Comparison of ENCODE assay signal across 18 mouse cellular contexts in genomic region chr3:159741816-159742215, GRCm38 (mm10).
DNase-seq lines count a peak whose midpoint lies in the region; TF ChIP-seq lines count a peak whose summit lies in the region.
"Had no signal": no experiment of that assay in that cellular context is flagged by ENCODE, and none has a peak within 500 bp of the region (broad histone marks: within the 10 kb centered on the region; RNA-seq: fewer than 3 reads in every experiment).

No protein-coding gene starts in this region.

- H3K9me3 ChIP-seq in CH12.LX (replicated peaks; ENCODE audit: low read length) = no peaks in the 10 kb centered on the region
- H3K9me3 ChIP-seq: G1E had no signal

- H3K36me3 ChIP-seq in CH12.LX (replicated peaks in 1 of 2; ENCODE audit: control insufficient read depth in 1 of 2, insufficient read depth in 1 of 2, low read length in 1 of 2) = no peaks in the 10 kb centered on the region
- H3K36me3 ChIP-seq: G1E had no signal

- TF ChIP-seq EP300 in CH12.LX (IDR thresholded peaks at IDR 0.05; ENCODE audit: low read length) = peak; percentile 77

- H3K79me2 ChIP-seq in CH12.LX (replicated peaks; ENCODE audit: control insufficient read depth, extremely low read depth, insufficient read depth, poor library complexity, severe bottlenecking) = no peaks in the 10 kb centered on the region

- H3K9ac ChIP-seq in CH12.LX (ENCODE audit: insufficient read depth, low read depth) = no peak overlapping the region

- H3K4me1 ChIP-seq in CH12.LX (ENCODE audit: control insufficient read depth in 1 of 2, insufficient read depth in 2 of 2) = peaks cover 0 to 21% of the 10 kb centered on the region in 2 experiments; a peak in 2 of 4 replicates

- in situ Hi-C loops in CH12.LX (cut with MboI; ENCODE audit: low pct_ligation_motif_present, low pct_unique_long_range_greater_than_20kb, low sequenced_read_pairs) = no loop called here

- H3K27ac ChIP-seq in CH12.LX (ENCODE audit: insufficient read depth, low read depth) = no peak overlapping the region

- no peak for TF ChIP-seq POLR2A in CH12.LX (IDR thresholded peaks at IDR 0.05; ENCODE audit: low read depth, low read length)

- no peaks in the 10 kb centered on the region for H3K27me3 ChIP-seq in CH12.LX (replicated peaks)
- H3K27me3 ChIP-seq: Patski had no signal

- TF ChIP-seq CTCF in CH12.LX (conservative IDR thresholded peaks at IDR 0.05 in 1 of 2, IDR thresholded peaks at IDR 0.05 in 1 of 2; ENCODE audit: low read depth in 2 of 2, low read length in 2 of 2) = no peak

- no peak overlapping the region for H3K4me2 ChIP-seq in CH12.LX (ENCODE audit: insufficient read depth, low read depth, poor library complexity, severe bottlenecking)

- TF ChIP-seq RAD21 in CH12.LX (IDR thresholded peaks at IDR 0.05; ENCODE audit: low read depth, low read length) = no peak

- dilution Hi-C loops in CH12.LX (cut with MboI; ENCODE audit: extremely low pct_ligation_motif_present, extremely low pct_unique_long_range_greater_than_20kb, low sequenced_read_pairs) = no loop called here

- DNase-seq in A20 (ENCODE audit: low read depth, low spot score) = peak; percentile 48
- DNase-seq in CH12.LX (ENCODE audit: extremely low read depth) = peak; percentile 89
- DNase-seq in right cerebral cortex, postnatal 36 days (ENCODE audit: low spot score in 2 of 2) = no peak
- DNase-seq in adrenal gland, postnatal 25 days = no peak
- DNase-seq: adrenal gland, adult 2 months; adrenal gland, adult 8-10 months; adrenal gland, postnatal 10 days; adrenal gland, postnatal 14 days; adrenal gland, postnatal 36 days; B cell, adult 2 months; cerebellum, adult 11 months; cerebellum, adult 11-12 months; cerebellum, adult 18-20 months; cerebellum, adult 2 months; cerebellum, adult 8-10 months; cerebellum, adult 9-10 months had no signal

- no peak overlapping the region for H3K4me3 ChIP-seq in CH12.LX (replicated peaks in 1 of 3; ENCODE audit: low read depth in 2 of 3, low read length in 2 of 3, poor library complexity in 1 of 3)

TF ChIP-seq in CH12.LX, 34 proteins besides CTCF, POLR2A, EP300 and RAD21:
- TF ChIP-seq MAZ (IDR thresholded peaks at IDR 0.05; ENCODE audit: low read depth, low read length) = no peak
- TF ChIP-seq TCF12 (IDR thresholded peaks at IDR 0.05; ENCODE audit: low read depth, low read length) = peak; percentile 31; the same call in 1 of the 2 replicates
- TF ChIP-seq SIN3A (IDR thresholded peaks at IDR 0.05; ENCODE audit: low read length) = peak; percentile 25; the same call in 1 of the 2 replicates
- TF ChIP-seq IRF4 (IDR thresholded peaks at IDR 0.05; ENCODE audit: low read depth, low read length) = peak; percentile 67
- TF ChIP-seq ETS1 (conservative IDR thresholded peaks at IDR 0.05; ENCODE audit: low read depth, low read length) = 0 out of 2 replicates have a peak, but pooled peaks have one; percentile 39
- no peak for TF ChIP-seq KAT2A (IDR thresholded peaks at IDR 0.05; ENCODE audit: insufficient replicate concordance, low read length)
- TF ChIP-seq ZMIZ1 (IDR thresholded peaks at IDR 0.05; ENCODE audit: low read depth, low read length) = no peak
- TF ChIP-seq MEF2A (IDR thresholded peaks at IDR 0.05; ENCODE audit: borderline replicate concordance, low read depth, low read length) = peak; percentile 64; the same call in 1 of the 2 replicates
- TF ChIP-seq ZNF384 (IDR thresholded peaks at IDR 0.05; ENCODE audit: low read depth, low read length) = peak; percentile 58
- no peak for TF ChIP-seq NELFE (IDR thresholded peaks at IDR 0.05; ENCODE audit: low read depth, low read length)
TF ChIP-seq in CH12.LX: peak in this region for 6.

Comparison
In these comparisons a context has a peak if more than half of its experiments do, and no peak if none do; other contexts are left out.
1. DNase-seq: peak in A20 (single experiment) and CH12.LX (single experiment); none in right cerebral cortex, postnatal 36 days (0 of 2) and adrenal gland, postnatal 25 days (single experiment).